Mouse (Mus musculus) fat pad, adult 2 months (tissue): ENCODE data around the gene Casr.

Experiments used
- DNase-seq: peaks from one replicate; pipeline ENCODE4 v3.0.0-alpha.2; 2011; ENCODE audit warnings: low read depth, low spot score; ENCODE audit errors: extremely low read depth

Gene Casr

GRCm38 (mm10) chr16:36561386-36562338, at the start of gene Casr:
Gene Casr (minus strand): TSS chr16:36562141.
- DNase-seq = no peak

GRCm38 (mm10) chr16:36602632-36603031, 40.7 kb upstream of the Casr start:
- DNase-seq = no peak

- DNase-seq = no peak
These were observed 36.3 kb upstream of the Casr start for GRCm38 (mm10) chr16:36598265-36598664.

DNA sequence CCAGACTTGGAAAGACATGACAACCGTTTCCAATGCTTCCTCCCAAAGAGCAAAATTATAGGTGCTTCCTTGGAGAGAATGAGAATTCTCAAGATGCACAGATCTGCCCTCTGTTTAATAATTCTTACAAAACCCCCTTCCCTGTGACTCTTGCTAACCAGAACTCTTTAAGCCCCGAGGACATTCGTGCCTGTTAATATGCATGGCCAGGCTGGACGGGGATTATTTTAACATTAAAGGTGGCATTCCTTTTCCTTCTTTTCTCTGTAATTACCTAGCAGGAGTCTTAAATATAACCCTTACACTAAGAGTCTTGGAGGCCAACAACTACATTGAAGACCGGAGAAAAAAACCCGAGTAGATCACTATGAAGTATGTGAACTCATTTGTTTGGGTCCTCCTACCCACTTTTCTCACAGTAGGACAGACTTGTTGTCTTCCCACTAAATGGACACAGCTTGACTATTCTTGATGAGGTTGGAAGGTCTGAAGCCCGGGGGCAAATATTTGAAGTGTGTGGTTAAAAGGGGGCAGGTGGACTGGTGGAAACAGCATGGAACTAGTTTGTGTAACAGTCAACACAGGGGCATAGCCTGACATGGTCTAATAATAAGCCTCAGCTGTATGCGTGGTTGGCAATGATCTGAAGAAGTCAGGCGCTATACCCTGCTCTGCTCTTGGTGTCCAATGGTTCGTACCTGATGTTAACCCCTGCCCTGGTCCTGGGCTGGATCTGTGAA, 34.9 kb upstream of the Casr start:
- no peak for DNase-seq

GRCm38 (mm10) chr16:36589898-36590297, 28.0 kb upstream of the Casr start:
- DNase-seq = no peak

- DNase-seq = no peak
These were observed 26.0 kb upstream of the Casr start for GRCm38 (mm10) chr16:36587971-36588370.

- DNase-seq = no peak
These were observed 20.1 kb upstream of the Casr start for GRCm38 (mm10) chr16:36582073-36582472.

GRCm38 (mm10) chr16:36571942-36572341, 10.0 kb upstream of the Casr start:
- no peak for DNase-seq

GRCm38 (mm10) chr16:36559573-36559972, 2.4 kb downstream of the Casr start:
- DNase-seq = no peak

DNA sequence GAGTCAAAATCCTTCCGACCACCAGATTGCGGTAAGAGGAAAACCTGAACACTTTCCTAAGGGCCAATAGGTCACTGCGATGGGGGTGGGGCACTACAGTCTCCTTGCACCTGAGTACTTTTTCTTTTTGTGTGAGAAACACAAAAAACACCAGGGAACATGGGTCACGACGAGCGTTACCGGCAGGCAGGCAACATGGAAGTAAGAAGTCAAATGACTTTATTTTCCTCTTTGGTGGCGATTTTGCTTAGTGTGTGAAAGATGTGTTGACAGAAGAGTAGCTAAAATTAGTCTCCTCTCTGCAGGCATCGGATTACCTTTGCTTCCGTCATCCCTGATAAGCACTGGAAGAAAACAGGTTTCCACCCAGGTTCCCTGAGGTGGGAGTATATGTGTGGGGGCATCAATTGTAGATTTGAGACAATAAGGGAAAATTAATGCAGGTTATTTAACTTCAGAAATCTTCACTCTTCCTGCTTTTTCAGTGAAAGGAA, 6.2 kb downstream of the Casr start:
- no peak for DNase-seq

- DNase-seq = no peak
These were observed 8.3 kb downstream of the Casr start for GRCm38 (mm10) chr16:36553624-36554023.

DNA sequence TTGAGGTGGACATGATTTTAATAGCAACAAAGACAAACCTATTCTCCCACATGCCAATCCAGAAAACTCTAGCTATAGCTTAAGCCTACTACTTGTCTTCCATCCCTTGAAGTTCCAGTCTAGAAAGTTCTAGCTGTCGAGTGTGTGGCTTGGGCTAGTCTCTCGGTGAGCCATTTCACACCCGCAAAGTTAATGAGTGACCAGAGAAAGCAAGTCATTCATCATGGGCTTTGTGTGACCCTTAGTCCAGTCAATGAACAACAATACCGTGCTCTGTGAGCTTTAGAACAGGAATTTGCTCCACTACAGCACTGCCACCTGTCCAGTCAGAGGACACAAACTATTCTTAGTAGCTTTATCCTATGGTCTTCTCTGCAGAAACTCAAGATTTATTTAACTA, 16.6 kb downstream of the Casr start:
- no peak for DNase-seq

DNA sequence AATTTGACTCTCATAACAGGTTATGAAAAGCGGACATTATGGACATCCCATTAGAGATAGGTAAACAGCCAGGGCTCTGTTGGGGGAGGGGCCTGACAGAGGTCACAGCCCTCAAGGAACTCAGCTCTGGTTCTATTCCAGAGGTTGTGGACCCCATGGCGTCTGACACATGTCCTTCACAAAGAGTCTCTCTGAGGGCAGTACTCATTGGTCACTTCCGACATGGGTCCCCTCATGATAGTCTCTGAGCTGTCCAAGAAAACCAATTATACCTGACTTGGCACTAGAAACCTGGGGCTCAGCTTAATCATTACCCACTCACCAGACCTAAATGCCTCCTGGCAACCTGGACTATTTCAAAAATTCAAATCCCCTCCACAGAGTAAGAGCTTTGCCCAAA, 18.9 kb downstream of the Casr start:
- no peak for DNase-seq

DNA sequence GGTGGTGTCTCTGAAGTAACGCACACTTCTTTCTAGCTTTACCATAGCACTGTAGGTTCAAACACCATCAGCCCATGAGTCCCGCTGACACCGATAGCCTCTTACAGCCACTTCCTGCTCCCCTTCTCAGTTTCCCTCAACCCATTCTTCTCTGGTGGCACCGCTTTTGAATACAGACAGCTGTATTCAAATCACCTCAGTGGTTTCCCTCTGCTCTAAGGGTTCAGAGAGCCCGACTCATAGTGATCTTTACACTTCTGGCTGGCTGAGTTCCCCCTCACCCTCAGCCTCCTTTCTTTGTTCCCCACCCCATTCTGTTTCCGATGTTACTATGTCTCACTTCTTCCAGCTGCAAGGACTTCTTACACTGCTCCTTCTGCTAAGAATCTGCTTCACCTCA, 21.1 kb downstream of the Casr start:
- DNase-seq = no peak

DNA sequence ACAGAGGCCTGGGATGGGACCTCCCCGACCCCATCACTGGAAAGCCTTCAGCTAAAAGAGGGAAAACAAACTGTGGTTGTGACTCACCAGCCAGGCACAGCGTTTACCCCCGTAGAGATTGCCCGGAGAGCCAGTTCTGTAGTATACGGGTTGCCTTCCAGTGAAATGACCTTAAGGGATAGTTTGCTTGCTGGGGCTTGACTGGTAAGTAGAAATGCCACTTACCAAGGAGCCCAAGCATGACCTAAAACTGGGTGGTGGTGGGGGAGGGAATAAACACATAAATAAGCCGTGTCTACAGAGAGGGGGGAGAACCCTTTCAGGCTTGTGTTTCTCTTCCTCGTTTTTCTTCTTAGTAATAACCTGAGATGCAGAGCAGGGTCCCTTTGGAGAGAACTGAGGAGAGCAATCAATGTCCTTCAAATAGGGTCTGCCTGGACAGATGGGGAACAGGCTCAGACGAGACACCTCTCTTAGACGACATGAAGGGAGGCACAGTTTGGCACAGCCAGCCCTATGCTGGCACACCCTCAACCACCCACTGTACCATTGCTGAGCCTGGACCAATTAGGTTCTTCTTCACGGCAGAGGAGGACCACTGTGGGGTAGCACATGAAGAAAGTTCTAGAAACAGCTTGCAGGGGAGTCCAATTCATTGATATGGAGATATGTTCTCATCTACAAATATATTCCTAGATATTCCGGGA, 28.8 kb downstream of the Casr start:
- no peak for DNase-seq

DNA sequence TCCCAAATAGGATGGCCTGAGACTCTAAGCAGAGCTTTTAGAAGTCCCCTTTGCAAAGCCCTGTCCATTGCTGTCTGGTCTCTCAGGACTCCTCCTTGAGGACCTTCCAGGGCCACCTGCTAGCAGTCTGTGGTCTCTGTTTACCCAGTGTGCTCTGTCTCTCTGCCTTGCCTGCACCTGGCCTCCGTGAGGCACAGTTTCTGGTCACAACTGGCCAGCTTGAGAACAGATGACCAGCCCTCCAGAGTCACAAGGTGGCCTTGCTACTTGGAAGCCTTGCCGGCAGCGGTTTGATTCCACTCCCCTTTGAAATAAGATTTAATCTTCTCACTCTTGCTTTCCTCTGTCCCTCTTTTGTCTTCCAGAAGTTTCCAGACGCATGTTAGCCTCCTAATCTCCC, 29.9 kb downstream of the Casr start:
- no peak for DNase-seq

- no peak for DNase-seq
These were observed 30.3 kb downstream of the Casr start for GRCm38 (mm10) chr16:36531630-36532029.

DNA sequence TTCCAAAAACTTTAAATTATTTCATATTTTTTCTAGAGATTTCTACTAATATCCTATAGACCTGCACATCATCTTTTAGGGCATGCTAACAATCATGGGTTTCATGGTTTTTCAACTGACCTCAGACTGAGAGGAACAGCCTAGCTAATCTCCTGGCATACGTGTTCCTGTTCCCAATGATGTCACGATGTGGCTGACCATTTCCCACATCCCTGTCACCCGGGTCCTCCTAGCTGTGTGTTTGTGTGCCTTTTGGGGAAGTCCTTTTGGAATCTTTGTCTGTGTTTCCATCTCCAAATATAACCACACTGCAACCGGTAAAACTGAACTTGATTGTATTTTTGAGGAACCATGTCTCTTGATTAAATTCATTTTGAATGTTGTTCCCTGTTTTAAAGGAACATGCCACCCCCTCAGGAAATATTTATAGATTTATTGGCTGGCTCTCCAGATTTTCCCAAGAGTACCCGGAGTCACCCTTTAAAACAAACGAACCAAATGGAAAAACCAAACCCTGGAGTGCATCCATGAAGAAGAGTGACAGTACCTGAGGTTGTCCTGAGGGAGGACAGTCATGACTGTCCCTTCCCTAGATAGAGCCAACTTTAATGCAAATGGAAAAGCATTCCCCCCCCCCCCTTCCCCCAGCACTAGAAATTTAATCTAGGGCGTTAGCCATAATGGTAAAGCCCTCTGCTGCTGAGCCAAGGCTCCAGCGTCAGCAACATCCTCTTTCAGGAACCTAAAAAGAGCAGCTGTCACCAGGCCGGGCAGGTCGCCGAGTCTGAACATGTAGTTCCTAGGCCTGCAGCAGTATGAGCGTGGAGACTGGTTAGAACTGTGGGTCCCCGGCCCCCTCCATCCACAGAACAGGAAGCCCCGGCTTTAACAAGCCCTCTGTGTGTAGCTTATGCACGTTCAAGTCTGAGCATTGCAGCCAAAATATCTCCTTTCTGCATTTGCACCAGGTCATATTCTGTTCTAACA, 31.1 kb downstream of the Casr start:
- DNase-seq = no peak

GRCm38 (mm10) chr16:36528822-36529221, 33.1 kb downstream of the Casr start:
- DNase-seq = no peak
